Mouse (Mus musculus): Measurements from ENCODE around the gene Eif4ebp2. TPM values are rescaled to one million over a fixed set of nuclear protein-coding genes. Genes with fewer than 3 reads are reported as not detected.

Gene Eif4ebp2
- polyA plus RNA-seq (2016; fragmentation: Nextera tagmentation; extraction: Ambion mirVana): 52.0 and 64.9 TPM in 2 replicates

DNA sequence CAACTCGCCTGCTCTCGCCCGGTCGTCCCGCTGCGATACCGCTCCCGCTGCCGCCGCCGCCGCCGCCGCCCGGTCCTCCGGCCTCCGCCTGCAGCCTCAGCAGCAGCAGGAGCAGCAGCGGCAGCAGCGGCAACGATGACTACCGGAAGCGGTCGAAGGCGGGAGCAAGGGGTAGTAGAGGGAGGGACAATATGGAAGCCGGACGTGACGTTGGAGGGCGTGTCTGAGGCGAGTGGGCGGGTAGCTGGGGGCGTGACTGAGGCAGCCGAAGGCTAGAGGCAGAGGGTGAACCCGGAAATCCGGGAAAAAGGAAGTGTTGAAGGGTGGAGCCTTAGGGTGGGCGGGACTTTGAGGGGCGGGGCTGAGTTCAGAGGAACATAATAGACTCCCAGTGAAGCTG, at the start of gene Eif4ebp2:
TSS of gene Eif4ebp2 (minus strand) at position 17 of the 400 bp plus-strand sequence.
- Histone ChIP-seq H3K4me1 (peaks cover 35% of the 10 kb centered on the region), H3K27ac (peak within 1 kb of the TSS; percentile 62), H3K9ac (peak within 1 kb of the TSS; percentile 92), H3K4me3 (peak within 1 kb of the TSS; percentile 98), H3K36me3 (peaks cover 5% of the 10 kb centered on the region), H3K27me3 (replicated peaks) (no peaks in the 10 kb centered on the region), H3K4me2 (replicated peaks) (peak within 1 kb of the TSS; percentile 75), H3K9me3 (no peaks in the 10 kb centered on the region)
- under 1% methylated on average over 34 of the region's 36 CpGs for WGBS
- peak; percentile 98 for ATAC-seq (ENCODE audit: low FRiP score, low read depth)

DNA sequence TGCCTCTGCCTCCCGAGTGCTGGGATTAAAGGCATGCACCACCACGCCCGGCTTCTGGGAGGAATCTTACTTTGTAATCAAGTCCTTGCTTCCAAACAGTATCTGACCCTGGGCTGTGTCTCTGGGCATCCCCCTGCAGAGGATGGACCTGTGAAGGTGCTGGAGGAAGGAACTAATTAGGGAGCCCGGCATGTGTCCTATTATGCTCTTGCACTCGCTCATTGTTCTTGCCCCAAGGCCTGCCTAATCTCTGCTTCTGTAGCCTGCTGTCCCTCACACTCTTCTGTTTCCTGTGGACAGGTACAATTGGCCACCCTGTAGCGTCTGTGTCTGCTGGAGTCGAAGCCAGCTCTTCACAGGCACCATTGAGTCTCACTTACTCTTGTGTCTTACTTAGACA, 48.3 kb upstream of the Eif4ebp2 start:
- Histone ChIP-seq H3K36me3 (no peaks in the 10 kb centered on the region), H3K4me2 (replicated peaks) (no peak overlapping the region), H3K27ac (no peak overlapping the region), H3K27me3 (replicated peaks) (no peaks in the 10 kb centered on the region), H3K4me3 (no peak overlapping the region), H3K9ac (no peak overlapping the region), H3K4me1 (0 out of 2 replicates have a peak, but pooled peaks cover 3% of the 10 kb centered on the region), H3K9me3 (no peaks in the 10 kb centered on the region)
- 64% methylated on average over 7 of the region's 7 CpGs for WGBS
- ATAC-seq (ENCODE audit: low FRiP score, low read depth): no peak

DNA sequence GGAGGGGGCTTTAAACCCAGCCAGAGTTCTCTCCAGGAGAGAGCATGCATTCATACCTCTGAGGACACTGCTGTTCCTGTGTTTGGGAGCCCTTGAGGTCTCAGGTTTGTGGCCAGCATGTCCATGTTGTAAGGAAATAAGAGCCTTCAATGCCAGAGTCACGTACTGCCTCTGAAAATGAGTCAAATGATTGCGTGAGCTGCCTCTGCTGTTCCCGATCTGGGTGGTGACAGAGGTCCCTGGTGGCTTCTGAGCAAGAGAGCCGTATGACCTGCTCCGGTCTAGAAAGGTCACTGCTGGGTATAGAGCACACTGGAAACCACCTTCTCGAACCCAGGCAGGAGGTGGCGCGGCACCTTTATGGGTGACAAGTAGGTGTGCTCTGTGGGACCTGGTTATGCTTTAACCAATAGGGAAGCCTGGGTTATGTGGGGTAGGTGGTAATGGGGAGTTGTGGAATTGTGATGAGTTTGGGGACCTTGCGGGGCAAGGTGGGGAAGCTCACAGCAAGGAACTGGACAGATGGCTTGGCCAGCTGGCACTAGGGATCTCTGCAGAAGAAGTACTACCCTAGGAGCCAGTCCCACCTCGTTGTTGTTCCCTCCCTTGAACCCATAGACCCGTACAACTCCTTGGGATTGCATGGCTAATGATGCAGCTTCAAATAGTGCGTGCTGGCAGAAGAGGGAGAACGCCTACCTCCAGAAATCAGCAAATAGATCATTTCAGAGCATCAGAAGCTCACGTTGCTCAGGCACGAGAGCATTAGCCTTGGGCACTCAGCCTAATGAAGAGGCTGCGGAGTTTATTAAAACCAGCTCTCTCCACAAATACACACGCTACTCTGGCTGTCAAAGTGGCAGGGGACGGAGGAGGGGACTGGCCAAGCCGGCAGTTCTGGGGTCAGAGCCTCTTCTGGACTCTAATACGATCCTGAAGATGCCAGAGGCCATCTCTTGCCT, 47.3 kb upstream of the Eif4ebp2 start:
- Histone ChIP-seq H3K9me3 (no peaks in the 10 kb centered on the region), H3K4me3 (no peak overlapping the region), H3K36me3 (no peaks in the 10 kb centered on the region), H3K9ac (no peak overlapping the region), H3K4me1 (peaks cover 3% of the 10 kb centered on the region; the same call in 1 of the 2 replicates), H3K27ac (no peak overlapping the region), H3K4me2 (replicated peaks) (no peak overlapping the region), H3K27me3 (replicated peaks) (no peaks in the 10 kb centered on the region)
- no peak for ATAC-seq (ENCODE audit: low FRiP score, low read depth)
- 84% methylated on average over 20 of the region's 20 CpGs for WGBS

- H3K9ac ChIP-seq: no peak overlapping the region
- no peak overlapping the region for H3K4me2 ChIP-seq (replicated peaks)
- H3K27ac ChIP-seq: no peak overlapping the region
- no peak for ATAC-seq (ENCODE audit: low FRiP score, low read depth)
- H3K4me3 ChIP-seq: no peak overlapping the region
- 60% methylated on average over 9 of the region's 9 CpGs for WGBS
- no peaks in the 10 kb centered on the region for H3K9me3 ChIP-seq
- no peaks in the 10 kb centered on the region for H3K36me3 ChIP-seq
- no peaks in the 10 kb centered on the region for H3K27me3 ChIP-seq (replicated peaks)
- peaks cover 3% of the 10 kb centered on the region; the same call in 1 of the 2 replicates for H3K4me1 ChIP-seq
These were observed 43.8 kb upstream of the Eif4ebp2 start for GRCm38 (mm10) chr10:61496231-61496630.

DNA sequence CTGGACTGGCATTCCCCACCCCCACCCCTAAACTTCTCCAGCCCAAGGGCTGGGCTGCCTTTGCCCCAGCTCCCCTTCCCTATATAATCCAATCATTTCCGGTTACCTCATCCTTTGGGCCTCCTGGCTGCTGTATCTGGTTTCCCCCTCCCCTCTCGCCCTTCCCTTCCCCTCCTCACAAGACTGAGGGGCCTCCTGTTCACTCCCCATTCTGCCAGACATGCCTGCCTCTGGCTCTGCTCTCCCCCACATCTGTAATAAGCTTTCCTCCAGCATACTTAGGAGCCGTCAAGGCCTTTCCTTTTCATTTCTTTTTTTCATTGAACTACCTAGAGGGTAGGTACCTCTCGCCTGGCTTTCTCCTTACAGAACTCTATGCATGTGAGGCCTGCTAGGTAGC, 43.0 kb upstream of the Eif4ebp2 start:
- H3K27ac ChIP-seq: no peak overlapping the region
- no peaks in the 10 kb centered on the region for H3K36me3 ChIP-seq
- H3K9me3 ChIP-seq: no peaks in the 10 kb centered on the region
- WGBS: 65% methylated on average over 4 of the region's 4 CpGs
- no peaks in the 10 kb centered on the region for H3K27me3 ChIP-seq (replicated peaks)
- ATAC-seq (ENCODE audit: low FRiP score, low read depth): no peak
- H3K4me2 ChIP-seq (replicated peaks): no peak overlapping the region
- H3K4me1 ChIP-seq: peaks cover 3% of the 10 kb centered on the region; the same call in 1 of the 2 replicates
- H3K4me3 ChIP-seq: no peak overlapping the region
- no peak overlapping the region for H3K9ac ChIP-seq

DNA sequence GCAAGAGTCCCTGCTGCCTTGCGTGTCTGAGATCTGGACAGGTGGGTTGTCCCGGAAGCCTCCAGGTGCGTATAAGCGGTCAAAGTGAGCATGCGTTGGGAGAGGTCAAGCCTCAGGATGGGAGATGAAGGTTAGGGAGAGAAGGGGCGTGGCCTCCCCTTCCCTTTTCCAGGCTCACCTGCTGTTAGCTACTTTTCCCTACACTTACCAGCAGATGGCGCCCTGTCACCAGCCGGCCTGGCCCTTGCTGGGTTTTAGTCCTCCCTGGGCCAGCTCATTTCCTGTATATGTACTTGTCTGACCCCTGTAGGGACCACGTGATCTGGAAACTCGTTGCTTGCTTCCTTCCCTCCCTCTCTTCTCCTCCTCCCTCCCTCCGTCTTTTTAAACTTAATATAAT, 39.6 kb upstream of the Eif4ebp2 start:
- ATAC-seq (ENCODE audit: low FRiP score, low read depth): peak; percentile 50
- Histone ChIP-seq H3K27ac (no peak overlapping the region), H3K9me3 (no peaks in the 10 kb centered on the region), H3K9ac (no peak overlapping the region), H3K4me3 (no peak overlapping the region), H3K36me3 (no peaks in the 10 kb centered on the region), H3K4me1 (peaks cover 3% of the 10 kb centered on the region; the same call in 1 of the 2 replicates), H3K4me2 (replicated peaks) (no peak overlapping the region), H3K27me3 (replicated peaks) (no peaks in the 10 kb centered on the region)
- 8% methylated on average over 11 of the region's 11 CpGs for WGBS

- 58% methylated on average over 8 of the region's 8 CpGs for WGBS
- Histone ChIP-seq H3K9me3 (no peaks in the 10 kb centered on the region), H3K4me2 (replicated peaks) (no peak overlapping the region), H3K9ac (no peak overlapping the region), H3K27me3 (replicated peaks) (no peaks in the 10 kb centered on the region), H3K27ac (no peak overlapping the region), H3K36me3 (no peaks in the 10 kb centered on the region), H3K4me3 (no peak overlapping the region), H3K4me1 (peaks cover 3% of the 10 kb centered on the region; the same call in 1 of the 2 replicates)
- no peak for ATAC-seq (ENCODE audit: low FRiP score, low read depth)
These were observed 39.1 kb upstream of the Eif4ebp2 start for GRCm38 (mm10) chr10:61491573-61491972.

- no peak overlapping the region for H3K27ac ChIP-seq
- no peaks in the 10 kb centered on the region for H3K36me3 ChIP-seq
- H3K27me3 ChIP-seq (replicated peaks): no peaks in the 10 kb centered on the region
- no peaks in the 10 kb centered on the region for H3K9me3 ChIP-seq
- no peak overlapping the region for H3K4me3 ChIP-seq
- no peak overlapping the region for H3K4me2 ChIP-seq (replicated peaks)
- no peak overlapping the region for H3K9ac ChIP-seq
- ATAC-seq (ENCODE audit: low FRiP score, low read depth): no peak
- H3K4me1 ChIP-seq: no peaks in the 10 kb centered on the region
- WGBS: 88% methylated on average over 6 of the region's 6 CpGs
These were observed 36.2 kb upstream of the Eif4ebp2 start for GRCm38 (mm10) chr10:61488522-61489110.

DNA sequence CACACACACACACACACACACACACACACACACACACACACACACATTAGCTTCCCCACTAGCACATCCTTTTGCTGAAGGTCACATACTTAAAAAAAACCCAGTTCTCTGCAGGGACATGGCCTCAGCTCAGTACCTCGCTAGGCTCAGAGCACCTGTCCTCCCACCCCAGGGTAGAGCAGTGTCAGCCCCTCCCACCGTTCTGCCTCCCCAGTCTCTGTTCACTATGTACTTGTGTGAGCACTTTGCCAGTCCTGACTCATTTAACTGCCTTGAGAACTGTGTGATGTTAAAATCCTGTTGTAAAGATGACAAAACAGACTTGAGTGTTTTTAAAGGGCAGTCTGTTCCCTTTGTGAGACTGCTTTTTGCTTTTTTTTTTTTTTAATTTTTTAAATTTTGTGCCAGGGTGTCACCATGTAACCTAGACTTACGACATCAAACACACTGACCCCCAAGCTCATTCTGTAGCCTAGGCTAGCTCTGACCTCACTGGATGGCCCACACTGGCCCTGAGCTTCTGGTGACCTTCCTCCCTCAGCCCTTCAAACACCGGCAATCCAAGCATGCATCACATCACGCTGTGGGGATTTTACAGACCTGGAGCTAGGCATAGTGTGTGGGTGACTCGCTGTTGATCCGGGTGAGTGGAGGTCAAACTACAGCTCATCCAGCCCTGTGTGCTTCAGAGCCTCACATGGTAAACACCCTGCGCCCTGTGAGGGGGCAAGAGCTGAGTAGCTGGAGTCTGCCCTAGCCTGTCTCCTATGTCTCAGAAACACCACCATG, 34.3 kb upstream of the Eif4ebp2 start:
- Histone ChIP-seq H3K4me2 (replicated peaks) (no peak overlapping the region), H3K4me3 (no peak overlapping the region), H3K4me1 (no peaks in the 10 kb centered on the region), H3K27me3 (replicated peaks) (no peaks in the 10 kb centered on the region), H3K36me3 (no peaks in the 10 kb centered on the region), H3K27ac (no peak overlapping the region), H3K9ac (no peak overlapping the region), H3K9me3 (no peaks in the 10 kb centered on the region)
- 86% methylated on average over 8 of the region's 8 CpGs for WGBS
- ATAC-seq (ENCODE audit: low FRiP score, low read depth): no peak

DNA sequence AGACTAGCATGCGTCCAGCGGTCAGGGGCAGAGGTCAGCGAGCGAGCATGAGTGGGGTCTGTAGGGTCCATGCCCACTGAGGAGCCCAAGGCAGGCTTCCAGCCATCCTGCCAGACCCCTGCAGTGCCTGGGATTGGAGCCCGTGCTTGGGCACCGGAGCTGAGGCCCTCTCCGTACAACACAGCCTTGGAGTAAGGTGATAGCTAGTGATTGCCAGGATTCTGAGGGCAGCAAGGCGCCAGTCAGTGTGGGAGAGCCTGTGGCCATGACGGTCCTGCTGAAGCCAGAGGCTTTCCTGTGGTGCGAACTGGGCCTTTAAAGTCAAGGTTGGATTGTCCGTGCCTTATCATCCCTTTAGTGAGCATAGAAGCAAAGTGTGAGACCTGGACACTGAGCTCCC, 32.3 kb upstream of the Eif4ebp2 start:
- no peak overlapping the region for H3K27ac ChIP-seq
- no peaks in the 10 kb centered on the region for H3K4me1 ChIP-seq
- no peak overlapping the region for H3K4me3 ChIP-seq
- no peak overlapping the region for H3K4me2 ChIP-seq (replicated peaks)
- WGBS: 75% methylated on average over 11 of the region's 11 CpGs
- no peaks in the 10 kb centered on the region for H3K27me3 ChIP-seq (replicated peaks)
- H3K9ac ChIP-seq: no peak overlapping the region
- no peak for ATAC-seq (ENCODE audit: low FRiP score, low read depth)
- no peaks in the 10 kb centered on the region for H3K36me3 ChIP-seq
- no peaks in the 10 kb centered on the region for H3K9me3 ChIP-seq

GRCm38 (mm10) chr10:61482771-61483170, 30.3 kb upstream of the Eif4ebp2 start:
- Histone ChIP-seq H3K9ac (no peak overlapping the region), H3K27me3 (replicated peaks) (no peaks in the 10 kb centered on the region), H3K4me2 (replicated peaks) (no peak overlapping the region), H3K4me3 (no peak overlapping the region), H3K36me3 (no peaks in the 10 kb centered on the region), H3K27ac (no peak overlapping the region), H3K9me3 (no peaks in the 10 kb centered on the region), H3K4me1 (no peaks in the 10 kb centered on the region)
- 92% methylated on average over 7 of the region's 7 CpGs for whole genome bisulfite sequencing
- ATAC-seq (ENCODE audit: low FRiP score, low read depth): no peak

GRCm38 (mm10) chr10:61480488-61480887, 28.0 kb upstream of the Eif4ebp2 start:
- no peaks in the 10 kb centered on the region for H3K9me3 ChIP-seq
- ATAC-seq (ENCODE audit: low FRiP score, low read depth): no peak
- WGBS: 66% methylated on average over 1 of the region's 1 CpGs

More at GRCm38 (mm10) chr10:61480488-61480887, 28.0 kb upstream of the Eif4ebp2 start:
- Histone ChIP-seq H3K9ac (no peak overlapping the region), H3K36me3 (no peaks in the 10 kb centered on the region), H3K27me3 (replicated peaks) (no peaks in the 10 kb centered on the region), H3K4me2 (replicated peaks) (no peak overlapping the region), H3K4me1 (peaks cover 13% of the 10 kb centered on the region), H3K27ac (no peak overlapping the region), H3K4me3 (no peak overlapping the region)

All from neural tube, embryonic 12.5 days (tissue).